Mouse (Mus musculus) cerebellum, postnatal 14 days (tissue): ENCODE measurements at regions not wholly inside any gene's neighbourhood (a gene's known extent, or its start where the extent isn't known, plus 50 kb on each side); places are given as distances from the start of the nearest gene placed in this dataset.
"Not testable (repeated sequence)": the region's sequence is repeated elsewhere in the genome, so short reads cannot be mapped to it uniquely, and the experiment has no call there.

Experiments
- DNase-seq, 2 experiments: peaks; one replicate each; pipeline ENCODE4 v3.0.0; 2021; ENCODE audit warnings: mixed read lengths in 2 of 2

GRCm38 (mm10) chr13:61957197-61957596, 172.5 kb upstream of the Zfp808 start:
- not testable (repeated sequence) for DNase-seq

GRCm38 (mm10) chr13:61978856-61979255, 150.8 kb upstream of the Zfp808 start:
- not testable (repeated sequence) for DNase-seq

GRCm38 (mm10) chr13:61996519-61996918, 133.2 kb upstream of the Zfp808 start:
- DNase-seq = not testable (repeated sequence)

GRCm38 (mm10) chr13:61998803-61999202, 130.9 kb upstream of the Zfp808 start:
- peak in 1 of 2 experiments; percentile 8 for DNase-seq

- peak; percentile 13 to 24 for DNase-seq
These were observed 122.4 kb upstream of the Zfp808 start for GRCm38 (mm10) chr13:62007321-62007720.

GRCm38 (mm10) chr13:62015424-62016167, 114.1 kb upstream of the Zfp808 start:
- peak; percentile 14 to 28 for DNase-seq

GRCm38 (mm10) chr13:62016168-62016502, 113.6 kb upstream of the Zfp808 start:
- not testable (repeated sequence) for DNase-seq

- not testable (repeated sequence) for DNase-seq
These were observed 92.0 kb upstream of the Zfp808 start for GRCm38 (mm10) chr13:62037646-62038045.

GRCm38 (mm10) chr13:62077951-62078671, 51.6 kb upstream of the Zfp808 start:
- not testable (repeated sequence) for DNase-seq

GRCm38 (mm10) chr13:62078893-62079292, 50.8 kb upstream of the Zfp808 start:
- not testable (repeated sequence) for DNase-seq
